ENCODE assay signal across 32 mouse cellular contexts in genomic region chr15:11287780-11288179, GRCm38 (mm10).
DNase-seq lines count a peak whose midpoint lies in the region; ATAC-seq lines count a peak whose summit lies in the region.
"Had no signal": no experiment of that assay in that cellular context is flagged by ENCODE, and none has a peak within 500 bp of the region (broad histone marks: within the 10 kb centered on the region; RNA-seq: fewer than 3 reads in every experiment).

No protein-coding gene starts in this region.

- WGBS in hindbrain, embryonic 16.5 days = 62% methylated on average over 3 of the region's 3 CpGs
- 96% methylated on average over 3 of the region's 3 CpGs for WGBS in hindbrain, embryonic 10.5 days

- no peaks in the 10 kb centered on the region for H3K9me3 ChIP-seq in hindbrain, embryonic 16.5 days (ENCODE audit: control insufficient read depth, low read length)
- H3K9me3 ChIP-seq in hindbrain, embryonic 10.5 days = no peaks in the 10 kb centered on the region
- H3K9me3 ChIP-seq: embryonic facial prominence, embryonic 10.5 days; embryonic facial prominence, embryonic 15.5 days; forebrain, embryonic 12.5 days; heart, embryonic 10.5 days; intestine, embryonic 15.5 days; lung, embryonic 15.5 days; megakaryocyte, embryonic 14.5 days; midbrain, embryonic 12.5 days; neural tube, embryonic 13.5 days; stomach, embryonic 15.5 days had no signal

- DNase-seq in adrenal gland, postnatal 10 days = peak; percentile 19
- DNase-seq in adrenal gland, postnatal 4 days (ENCODE audit: low spot score in 2 of 2) = no peak
- peak; percentile 30 for DNase-seq in gastrocnemius, postnatal 14 days
- no peak for DNase-seq in gastrocnemius, postnatal 36 days
- no peak for DNase-seq in hindbrain, embryonic 10.5 days (ENCODE audit: low spot score)
- DNase-seq in lung, postnatal 10 days = peak; percentile 14
- no peak for DNase-seq in lung, adult 18-20 months
- DNase-seq: adrenal gland, adult 8-10 months; cerebellum, adult 11-12 months; cerebellum, adult 9-11 months; forebrain, postnatal 0 days; kidney, adult 2 months; kidney, postnatal 36 days; liver; lung, postnatal 4 days; right cerebral cortex, postnatal 25 days had no signal

- intact Hi-C loops in gastrocnemius, postnatal 14 days (cut with DNase I; ENCODE audit: low total_unique reads) = no loop called here
- intact Hi-C loops in gastrocnemius, postnatal 36 days (cut with DNase I) = no loop called here

- no peak overlapping the region for H3K4me2 ChIP-seq in hindbrain, embryonic 16.5 days (ENCODE audit: low read length)
- H3K4me2 ChIP-seq: embryonic facial prominence, embryonic 15.5 days; forebrain, embryonic 12.5 days; intestine, embryonic 15.5 days; lung, embryonic 15.5 days; midbrain, embryonic 12.5 days; neural tube, embryonic 13.5 days; stomach, embryonic 15.5 days had no signal

- H3K9ac ChIP-seq in hindbrain, embryonic 16.5 days (ENCODE audit: low read depth, low read length) = no peak overlapping the region
- H3K9ac ChIP-seq: embryonic facial prominence, embryonic 15.5 days; forebrain, embryonic 12.5 days; forebrain, postnatal 0 days; intestine, embryonic 15.5 days; liver, embryonic 14.5 days; lung, embryonic 15.5 days; midbrain, embryonic 12.5 days; neural tube, embryonic 13.5 days; stomach, embryonic 15.5 days had no signal

- no peak overlapping the region for H3K27ac ChIP-seq in hindbrain, embryonic 16.5 days (ENCODE audit: low read depth, low read length)
- H3K27ac ChIP-seq in hindbrain, embryonic 10.5 days = no peak overlapping the region
- H3K27ac ChIP-seq: embryonic facial prominence, embryonic 10.5 days; embryonic facial prominence, embryonic 15.5 days; forebrain, embryonic 12.5 days; heart, embryonic 10.5 days; intestine, embryonic 15.5 days; layer of hippocampus, adult 2 months; liver, embryonic 14.5 days; lung, embryonic 15.5 days; midbrain, embryonic 12.5 days; neural tube, embryonic 13.5 days; stomach, embryonic 15.5 days had no signal

- H3K27me3 ChIP-seq in hindbrain, embryonic 16.5 days (replicated peaks; ENCODE audit: control insufficient read depth, insufficient read depth, low read length) = no peaks in the 10 kb centered on the region
- H3K27me3 ChIP-seq in hindbrain, embryonic 10.5 days (ENCODE audit: insufficient read depth, poor library complexity, severe bottlenecking) = no peaks in the 10 kb centered on the region
- H3K27me3 ChIP-seq: CH12.LX; embryonic facial prominence, embryonic 15.5 days; forebrain, embryonic 12.5 days; intestine, embryonic 15.5 days; lung, embryonic 15.5 days; megakaryocyte, embryonic 14.5 days; midbrain, embryonic 12.5 days; neural tube, embryonic 13.5 days; stomach, embryonic 15.5 days had no signal

- H3K4me3 ChIP-seq in hindbrain, embryonic 16.5 days (ENCODE audit: low read length) = no peak overlapping the region
- H3K4me3 ChIP-seq in hindbrain, embryonic 10.5 days = no peak overlapping the region
- H3K4me3 ChIP-seq: embryonic facial prominence, embryonic 10.5 days; embryonic facial prominence, embryonic 15.5 days; forebrain, embryonic 12.5 days; heart, embryonic 10.5 days; intestine, embryonic 15.5 days; layer of hippocampus, adult 2 months; lung, embryonic 15.5 days; megakaryocyte, embryonic 14.5 days; midbrain, embryonic 12.5 days; myocyte; neural tube, embryonic 13.5 days; stomach, embryonic 15.5 days had no signal

- no peaks in the 10 kb centered on the region for H3K36me3 ChIP-seq in hindbrain, embryonic 16.5 days (ENCODE audit: control insufficient read depth, insufficient read depth, low read length)
- H3K36me3 ChIP-seq in hindbrain, embryonic 10.5 days = no peaks in the 10 kb centered on the region
- H3K36me3 ChIP-seq: embryonic facial prominence, embryonic 10.5 days; embryonic facial prominence, embryonic 15.5 days; forebrain, embryonic 12.5 days; heart, embryonic 10.5 days; intestine, embryonic 15.5 days; lung, embryonic 15.5 days; midbrain, embryonic 12.5 days; neural tube, embryonic 13.5 days; stomach, embryonic 15.5 days had no signal

- no peaks in the 10 kb centered on the region for H3K4me1 ChIP-seq in hindbrain, embryonic 16.5 days (ENCODE audit: control insufficient read depth, insufficient read depth, low read depth, low read length)
- no peaks in the 10 kb centered on the region for H3K4me1 ChIP-seq in hindbrain, embryonic 10.5 days (replicated peaks)
- H3K4me1 ChIP-seq: embryonic facial prominence, embryonic 10.5 days; embryonic facial prominence, embryonic 15.5 days; forebrain, embryonic 12.5 days; heart, embryonic 10.5 days; intestine, embryonic 15.5 days; lung, embryonic 15.5 days; megakaryocyte, embryonic 14.5 days; midbrain, embryonic 12.5 days; neural tube, embryonic 13.5 days; stomach, embryonic 15.5 days had no signal

- peak; percentile 64; the same call in 1 of the 2 replicates for ATAC-seq in hindbrain, embryonic 16.5 days
- ATAC-seq: activated CD4-positive, CD25-positive, alpha-beta regulatory T cell, adult 4 months; forebrain, postnatal 0 days; intestine, embryonic 15.5 days had no signal

Comparison
In these comparisons a context has a peak if more than half of its experiments do, and no peak if none do; other contexts are left out.
1. DNase-seq: peak in adrenal gland, postnatal 10 days (single experiment), gastrocnemius, postnatal 14 days (single experiment) and lung, postnatal 10 days (single experiment); none in adrenal gland, postnatal 4 days (0 of 2), gastrocnemius, postnatal 36 days (0 of 2), hindbrain, embryonic 10.5 days (single experiment) and lung, adult 18-20 months (0 of 2).